Mouse (Mus musculus) adrenal gland, postnatal 25 days (tissue): ENCODE results near the gene Olfr1164. TPM values are rescaled to one million over a fixed set of nuclear protein-coding genes. Genes with fewer than 3 reads are reported as not detected.

Experiments
- DNase-seq: peaks from one replicate; pipeline ENCODE4 v3.0.0; 2021; ENCODE audit warnings: mixed read lengths
- long read RNA-seq: library from polyadenylated mRNA; stranded (forward); transcript quantifications from one replicate; pipeline ENCODE4 v2.0.0, GENCODE M21; 2021
- total RNA-seq: library from RNA; stranded (reverse); gene quantifications from 2 replicates; pipeline ENCODE4 v1.2.3, GENCODE M21; 2021

The Olfr1164 gene
- total RNA-seq = not detected in 2 replicates
- long read RNA-seq = 0 reads

DNA sequence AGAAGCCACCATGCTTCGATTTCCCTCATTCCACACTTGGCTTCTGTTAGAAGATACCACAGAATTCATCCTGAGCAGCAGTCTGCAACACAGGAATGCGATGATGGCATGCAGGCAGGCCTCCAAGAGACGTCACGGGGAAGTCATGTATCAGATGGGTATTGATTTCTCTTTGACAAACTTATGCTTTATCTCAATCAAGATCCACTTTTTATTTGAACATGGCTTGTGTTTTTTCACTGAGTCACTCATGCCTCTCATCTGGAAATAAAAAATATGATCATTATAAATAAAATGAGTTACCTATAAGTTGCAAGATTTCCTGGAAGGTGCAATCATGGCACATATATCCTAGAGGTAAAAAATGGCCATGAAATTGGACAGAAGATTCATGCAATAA, at the start of gene Olfr1164:
Gene Olfr1164, minus strand, starts transcription at position 101 of the 400 bp plus-strand sequence.
- no peak for DNase-seq

- DNase-seq = no peak
Observed at GRCm38 (mm10) chr2:88128172-88128571, 34.4 kb upstream of the Olfr1164 start, which contains the start of gene Olfr1166. Olfr1166 (minus strand) TSS chr2:88128272.

DNA sequence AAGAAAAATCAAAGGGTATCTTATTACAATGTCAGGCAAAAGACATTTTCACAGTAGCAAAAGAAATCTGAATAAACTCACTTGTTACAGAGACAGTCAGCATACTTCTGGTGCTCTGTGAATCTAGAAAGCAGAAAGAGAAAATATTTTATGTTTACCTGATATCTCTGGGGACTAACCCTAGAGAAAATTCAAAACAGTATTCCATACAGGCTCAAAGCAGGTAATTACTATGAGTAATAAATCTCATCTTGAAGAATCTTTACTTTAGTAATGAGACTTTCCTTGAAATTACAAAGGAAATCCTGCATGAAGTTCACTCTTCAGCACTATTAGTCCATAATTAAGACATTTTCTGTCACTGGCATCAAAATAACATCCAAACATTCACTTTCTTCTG, 22.0 kb downstream of the Olfr1164 start, which contains the start of gene Olfr1163:
Gene Olfr1163, minus strand, starts transcription at position 101 of the 400 bp plus-strand sequence.
- DNase-seq = no peak

DNA sequence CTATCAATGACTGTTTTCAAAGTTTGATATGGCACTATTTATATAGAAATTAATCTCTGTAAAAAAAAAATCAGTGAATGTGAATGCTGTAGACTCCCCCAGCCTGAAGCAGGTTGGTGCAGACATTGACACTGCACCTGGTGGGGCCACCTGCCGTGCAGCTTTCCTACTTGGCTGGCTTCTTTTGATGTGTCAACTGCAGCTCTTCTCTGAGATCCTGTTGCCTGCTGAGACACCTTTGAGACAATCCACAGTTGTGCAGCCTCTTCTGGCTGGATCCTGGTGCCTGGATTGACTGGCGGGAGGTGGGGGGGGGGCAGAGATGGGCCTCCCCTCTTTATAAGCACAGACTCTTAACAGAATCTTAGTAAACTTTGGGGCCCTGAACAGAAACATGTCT, 30.2 kb downstream of the Olfr1164 start:
- no peak for DNase-seq

- no peak for DNase-seq
Observed at GRCm38 (mm10) chr2:88051029-88051428, 42.7 kb downstream of the Olfr1164 start, which contains the start of gene Olfr1162. Olfr1162 (minus strand) TSS chr2:88051129.

Other genes with a start within 250 kb of the Olfr1164 start
- not detected in 2 replicates for gene Olfr1150-ps1, start 250.0 kb downstream of the Olfr1164 start, total RNA-seq
- gene Olfr1151, start 238.1 kb downstream of the Olfr1164 start, total RNA-seq = not detected in 2 replicates
- not detected in 2 replicates for gene Olfr1152, start 227.5 kb downstream of the Olfr1164 start, total RNA-seq
- gene Olfr1153, start 199.0 kb downstream of the Olfr1164 start, total RNA-seq = not detected in 2 replicates
- not detected in 2 replicates for gene Olfr1154, start 188.8 kb downstream of the Olfr1164 start, total RNA-seq
- not detected in 2 replicates for gene Olfr1155, start 148.8 kb downstream of the Olfr1164 start, total RNA-seq
- not detected in 2 replicates for gene Olfr1156, start 140.9 kb downstream of the Olfr1164 start, total RNA-seq
- not detected in 2 replicates for gene Olfr1157, start 125.7 kb downstream of the Olfr1164 start, total RNA-seq
- gene Olfr74, start 119.3 kb downstream of the Olfr1164 start, total RNA-seq = not detected in 2 replicates
- gene Olfr1158, start 103.9 kb downstream of the Olfr1164 start, total RNA-seq = not detected in 2 replicates
- not detected in 2 replicates for gene Olfr1160, start 85.7 kb downstream of the Olfr1164 start, total RNA-seq
- not detected in 2 replicates for gene Olfr1161, start 71.2 kb downstream of the Olfr1164 start, total RNA-seq
- not detected in 2 replicates for gene Olfr73, start 56.3 kb downstream of the Olfr1164 start, total RNA-seq
- not detected in 2 replicates for gene Olfr1162, start 42.8 kb downstream of the Olfr1164 start, total RNA-seq
- gene Olfr1163, start 22.1 kb downstream of the Olfr1164 start, total RNA-seq = not detected in 2 replicates
- gene Olfr1166, start 34.3 kb upstream of the Olfr1164 start, total RNA-seq = not detected in 2 replicates
- not detected in 2 replicates for gene Olfr1167, start 61.2 kb upstream of the Olfr1164 start, total RNA-seq
- gene Olfr1168, start 87.9 kb upstream of the Olfr1164 start, total RNA-seq = not detected in 2 replicates
- not detected in 2 replicates for gene Olfr1170, start 134.4 kb upstream of the Olfr1164 start, total RNA-seq
- gene Olfr1173, start 185.9 kb upstream of the Olfr1164 start, total RNA-seq = not detected in 2 replicates
- gene Olfr1174-ps, start 221.2 kb upstream of the Olfr1164 start, total RNA-seq = not detected in 2 replicates
- gene Olfr1175-ps, start 233.2 kb upstream of the Olfr1164 start, total RNA-seq = not detected in 2 replicates
- gene Olfr1176, start 242.8 kb upstream of the Olfr1164 start, total RNA-seq = not detected in 2 replicates